ENCODE assay signal across 26 mouse cellular contexts in the genomic region with DNA sequence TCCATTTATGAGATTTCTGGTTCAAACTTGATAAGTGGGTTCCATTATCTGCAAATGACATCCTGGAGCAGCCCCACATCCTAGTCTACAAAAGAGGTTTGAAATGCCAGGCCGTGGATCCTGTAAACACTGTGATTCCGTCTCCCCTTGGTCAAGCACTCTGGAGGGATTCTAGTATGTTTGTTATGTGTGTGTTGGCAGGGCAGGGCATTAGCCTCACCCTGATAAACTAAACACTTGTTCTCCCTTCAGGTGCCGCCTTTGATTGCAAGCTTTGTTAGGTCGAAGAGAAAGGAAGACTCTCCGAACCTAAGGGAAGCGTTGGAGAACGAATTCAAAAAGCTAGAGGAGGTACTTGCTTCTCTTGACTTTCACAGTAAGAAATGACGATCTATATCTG. TPM values are rescaled to one million over a fixed set of nuclear protein-coding genes. Genes with fewer than 3 reads are reported as not detected.
DNase-seq lines count a peak whose midpoint lies in the region; ATAC-seq and TF ChIP-seq lines count a peak whose summit lies in the region.
"Had no signal": no experiment of that assay in that cellular context is flagged by ENCODE, and none has a peak within 500 bp of the region (broad histone marks: within the 10 kb centered on the region; RNA-seq: fewer than 3 reads in every experiment).

No protein-coding gene starts in this region.

- peaks cover 14% of the 10 kb centered on the region for H3K4me1 ChIP-seq in lung, postnatal 0 days (ENCODE audit: insufficient read depth, low read depth, low read length)
- 0 out of 2 replicates have a peak, but pooled peaks cover 5% of the 10 kb centered on the region for H3K4me1 ChIP-seq in stomach, embryonic 15.5 days
- peaks cover 18% of the 10 kb centered on the region for H3K4me1 ChIP-seq in limb, embryonic 10.5 days

- peak; percentile 18; the same call in 1 of the 2 replicates for ATAC-seq in lung, postnatal 0 days
- ATAC-seq in stomach, embryonic 15.5 days (ENCODE audit: insufficient read depth, low FRiP score, low read depth): no peak
- ATAC-seq: activated CD4-positive, CD25-positive, alpha-beta regulatory T cell, adult 4 months; forebrain, embryonic 14.5 days; forebrain, postnatal 0 days had no signal

- H3K9me3 ChIP-seq in lung, postnatal 0 days (ENCODE audit: low read length): no peaks in the 10 kb centered on the region
- H3K9me3 ChIP-seq in stomach, embryonic 15.5 days: no peaks in the 10 kb centered on the region
- no peaks in the 10 kb centered on the region for H3K9me3 ChIP-seq in limb, embryonic 10.5 days (replicated peaks)
- H3K9me3 ChIP-seq: embryonic facial prominence, embryonic 12.5 days; embryonic facial prominence, embryonic 15.5 days; heart, embryonic 12.5 days; heart, embryonic 15.5 days had no signal

- no peaks in the 10 kb centered on the region for H3K36me3 ChIP-seq in lung, postnatal 0 days (ENCODE audit: insufficient read depth, low read length)
- H3K36me3 ChIP-seq in stomach, embryonic 15.5 days: peaks cover 5% of the 10 kb centered on the region; the same call in 1 of the 2 replicates
- peaks cover 66% of the 10 kb centered on the region for H3K36me3 ChIP-seq in limb, embryonic 10.5 days

- no peaks in the 10 kb centered on the region for H3K27me3 ChIP-seq in lung, postnatal 0 days (replicated peaks; ENCODE audit: insufficient read depth, low read length)
- no peaks in the 10 kb centered on the region for H3K27me3 ChIP-seq in stomach, embryonic 15.5 days (replicated peaks)
- H3K27me3 ChIP-seq in limb, embryonic 10.5 days (ENCODE audit: low read depth, poor library complexity, severe bottlenecking): no peaks in the 10 kb centered on the region
- H3K27me3 ChIP-seq: embryonic facial prominence, embryonic 12.5 days; embryonic facial prominence, embryonic 15.5 days; heart, embryonic 12.5 days; heart, embryonic 15.5 days had no signal

- H3K9ac ChIP-seq in lung, postnatal 0 days (replicated peaks; ENCODE audit: low read depth): no peak overlapping the region
- no peak overlapping the region for H3K9ac ChIP-seq in stomach, embryonic 15.5 days
- H3K9ac ChIP-seq: embryonic facial prominence, embryonic 12.5 days; embryonic facial prominence, embryonic 15.5 days; forebrain, postnatal 0 days; heart, embryonic 12.5 days; heart, embryonic 15.5 days; hindbrain, embryonic 14.5 days had no signal

- peak; percentile 56 for DNase-seq in heart, adult 11 months
- no peak for DNase-seq in heart, postnatal 4 days
- DNase-seq in lung, postnatal 0 days (ENCODE audit: low spot score): peak; percentile 31
- DNase-seq in lung, postnatal 10 days: no peak
- DNase-seq in kidney, adult 11 months: no peak
- no peak for DNase-seq in limb, embryonic 10.5 days (ENCODE audit: low spot score)
- DNase-seq: adrenal gland, adult 8-10 months; adrenal gland, postnatal 25 days; cerebellum, adult 11-12 months; cerebellum, adult 9-10 months; cerebellum, postnatal 14 days; forebrain, postnatal 0 days; gastrocnemius, adult 2 months; gastrocnemius, postnatal 14 days; heart, adult 18-20 months; heart, postnatal 10 days; heart, postnatal 36 days had no signal

- no peak overlapping the region for H3K4me3 ChIP-seq in lung, postnatal 0 days (ENCODE audit: low read depth, low read length)
- no peak overlapping the region for H3K4me3 ChIP-seq in stomach, embryonic 15.5 days (replicated peaks)
- no peak overlapping the region for H3K4me3 ChIP-seq in limb, embryonic 10.5 days
- H3K4me3 ChIP-seq: embryonic facial prominence, embryonic 12.5 days; embryonic facial prominence, embryonic 15.5 days; gastrocnemius, adult 2 months; heart, embryonic 12.5 days; heart, embryonic 15.5 days had no signal

- peak; percentile 43 for TF ChIP-seq EP300 in lung, postnatal 0 days (IDR thresholded peaks at IDR 0.05)

- TF ChIP-seq CTCF in lung, postnatal 0 days (IDR thresholded peaks at IDR 0.05): no peak

- 68% methylated on average over 8 of the region's 8 CpGs for WGBS in lung, postnatal 0 days
- WGBS in stomach, embryonic 15.5 days: 69% methylated on average over 8 of the region's 8 CpGs
- WGBS in limb, embryonic 10.5 days: 93% methylated on average over 8 of the region's 8 CpGs

- no peak overlapping the region for H3K4me2 ChIP-seq in lung, postnatal 0 days (replicated peaks; ENCODE audit: low read depth, low read length)
- 0 out of 2 replicates have a peak overlapping the region, but pooled peaks have one; percentile 10 for H3K4me2 ChIP-seq in stomach, embryonic 15.5 days
- H3K4me2 ChIP-seq: embryonic facial prominence, embryonic 12.5 days; embryonic facial prominence, embryonic 15.5 days; heart, embryonic 12.5 days; heart, embryonic 15.5 days; hindbrain, embryonic 14.5 days had no signal

- peak overlapping the region; percentile 47; the same call in 1 of the 2 replicates for H3K27ac ChIP-seq in lung, postnatal 0 days (ENCODE audit: low read length)
- peak overlapping the region; percentile 67; the same call in 1 of the 2 replicates for H3K27ac ChIP-seq in stomach, embryonic 15.5 days
- no peak overlapping the region for H3K27ac ChIP-seq in limb, embryonic 10.5 days
- H3K27ac ChIP-seq: embryonic facial prominence, embryonic 12.5 days; gastrocnemius, adult 2 months; heart, embryonic 15.5 days; hindbrain, embryonic 14.5 days had no signal

RNA-seq across cellular contexts. Expression of a gene that starts 4.4 kb away (rescaled TPM):
- total RNA-seq in heart, postnatal 4 days (2021): 10 to 100 TPM; 68.9 to 69.7 TPM
- polyA plus RNA-seq in lung, postnatal 0 days (2015; fragmentation: Nextera tagmentation; extraction: Ambion mirVana): 147 and 172 TPM in 2 replicates
- 745 and 1,161 TPM in 2 replicates for polyA plus RNA-seq in stomach, embryonic 15.5 days (2015; fragmentation: Nextera tagmentation; extraction: Ambion mirVana)
- 241 and 258 TPM in 2 replicates for polyA plus RNA-seq in limb, embryonic 10.5 days (2016; fragmentation: Nextera tagmentation; extraction: Ambion mirVana)

RNA-seq across cellular contexts. Expression of a gene that starts 6.2 kb away (rescaled TPM):
- total RNA-seq in heart, postnatal 4 days (2021): 1 to 10 TPM; 1.5 to 1.8 TPM
- 2.1 TPM in 2 replicates for polyA plus RNA-seq in lung, postnatal 0 days (2015; fragmentation: Nextera tagmentation; extraction: Ambion mirVana)
- 1.2 and 1.3 TPM in 2 replicates for polyA plus RNA-seq in stomach, embryonic 15.5 days (2015; fragmentation: Nextera tagmentation; extraction: Ambion mirVana)
- polyA plus RNA-seq in limb, embryonic 10.5 days (2016; fragmentation: Nextera tagmentation; extraction: Ambion mirVana): 0.59 and 1.0 TPM in 2 replicates
- total RNA-seq: common myeloid progenitor, adult 5-6 weeks had no signal

RNA-seq across cellular contexts. Expression of a gene that starts 59.9 kb away (rescaled TPM):
- not detected for total RNA-seq in heart, postnatal 4 days (2021)
- polyA plus RNA-seq in lung, postnatal 0 days (2015; fragmentation: Nextera tagmentation; extraction: Ambion mirVana): 4.9 and 6.3 TPM in 2 replicates
- 0.39 and 0.62 TPM in 2 replicates for polyA plus RNA-seq in stomach, embryonic 15.5 days (2015; fragmentation: Nextera tagmentation; extraction: Ambion mirVana)
- polyA plus RNA-seq in limb, embryonic 10.5 days (2016; fragmentation: Nextera tagmentation; extraction: Ambion mirVana): 0.05 and 0.09 TPM in 2 replicates
- total RNA-seq: adrenal gland, adult 8-10 months; adrenal gland, postnatal 25 days; common myeloid progenitor, adult 5-6 weeks; gastrocnemius, postnatal 14 days; heart, postnatal 36 days had no signal

RNA-seq across cellular contexts. Expression of a gene that starts 59.9 kb away (rescaled TPM):
- total RNA-seq in heart, postnatal 4 days (2021): 10 to 100 TPM; 21.6 TPM
- polyA plus RNA-seq in lung, postnatal 0 days (2015; fragmentation: Nextera tagmentation; extraction: Ambion mirVana): 15.6 and 15.9 TPM in 2 replicates
- 11.0 and 12.6 TPM in 2 replicates for polyA plus RNA-seq in stomach, embryonic 15.5 days (2015; fragmentation: Nextera tagmentation; extraction: Ambion mirVana)
- 19.0 and 27.5 TPM in 2 replicates for polyA plus RNA-seq in limb, embryonic 10.5 days (2016; fragmentation: Nextera tagmentation; extraction: Ambion mirVana)

Comparison
In these comparisons a context has a peak if more than half of its experiments do, and no peak if none do; other contexts are left out.
1. DNase-seq: peak in heart, adult 11 months (single experiment) and lung, postnatal 0 days (single experiment); none in heart, postnatal 4 days (single experiment), lung, postnatal 10 days (single experiment), kidney, adult 11 months (single experiment) and limb, embryonic 10.5 days (single experiment).